Mouse (Mus musculus) CH12.LX (cell line): ENCODE data around the gene Shank3.

Source experiments
- CHD2 ChIP-seq: IDR thresholded peaks from 2 replicates; pipeline ENCODE4 v1.6.1; 2011; ENCODE audit warnings: low read length, improper control_type of control experiment
- CTCF ChIP-seq, 2 experiments: IDR thresholded peaks in 1 of 2; conservative IDR thresholded peaks in 1 of 2; 2 replicates each; pipeline ENCODE4 v1.5.1; 2011 to 2012; ENCODE audit warnings: low read depth in 2 of 2, low read length in 2 of 2, improper control_type of control experiment in 1 of 2, inconsistent platforms in 1 of 2, mild to moderate bottlenecking in 1 of 2, moderate library complexity in 1 of 2
- EP300 ChIP-seq: IDR thresholded peaks from 2 replicates; pipeline ENCODE4 v1.6.1; 2011; ENCODE audit warnings: low read length, improper control_type of control experiment
- GABPA ChIP-seq: IDR thresholded peaks from 2 replicates; pipeline ENCODE4 v1.6.1; 2012; ENCODE audit warnings: low read depth, low read length, improper control_type of control experiment, inconsistent platforms; ENCODE audit not compliant: insufficient replicate concordance
- MXI1 ChIP-seq: IDR thresholded peaks from 2 replicates; pipeline ENCODE4 v1.6.1; 2011; ENCODE audit warnings: mild to moderate bottlenecking, low read depth, low read length, improper control_type of control experiment
- SMC3 ChIP-seq: IDR thresholded peaks from 2 replicates; pipeline ENCODE4 v1.6.1; 2011; ENCODE audit warnings: low read depth, low read length, improper control_type of control experiment
- ZNF384 ChIP-seq: IDR thresholded peaks from 2 replicates; pipeline ENCODE4 v1.6.1; 2012; ENCODE audit warnings: low read depth, low read length, improper control_type of control experiment, inconsistent platforms

- TF ChIP-seq MXI1 (no peak), CTCF (conservative IDR thresholded peaks at IDR 0.05 in 1 of 2, IDR thresholded peaks at IDR 0.05 in 1 of 2; ENCODE audit: low read depth in 2 of 2, low read length in 2 of 2) (no peak), SMC3 (no peak), ZNF384 (no peak), GABPA (no peak), CHD2 (no peak), EP300 (no peak)
These were observed 2.6 kb upstream of the Shank3 start for GRCm38 (mm10) chr15:89496841-89497240.
